Mouse (Mus musculus) gastrocnemius, postnatal 4 days (tissue): ENCODE data around the gene Teddm3. TPM values are rescaled to one million over a fixed set of nuclear protein-coding genes. Genes with fewer than 3 reads are reported as not detected.
"Not testable (repeated sequence)": the region's sequence is repeated elsewhere in the genome, so short reads cannot be mapped to it uniquely, and the experiment has no call there.

Experiments
- DNase-seq, 2 experiments: peaks; one replicate each; pipeline ENCODE4 v3.0.0; 2021 to 2022; ENCODE audit warnings: low spot score in 2 of 2, mixed read lengths in 2 of 2
- total RNA-seq, 2 experiments: library from RNA; stranded (reverse); gene quantifications; 2 replicates each; pipeline ENCODE4 v1.2.3; 2021

Gene Teddm3
- total RNA-seq, 2 experiments from 2014 or later, result not detected

- DNase-seq, result no peak
These were observed 2.0 kb downstream of the Teddm3 start for GRCm38 (mm10) chr16:21151564-21152361.

DNA sequence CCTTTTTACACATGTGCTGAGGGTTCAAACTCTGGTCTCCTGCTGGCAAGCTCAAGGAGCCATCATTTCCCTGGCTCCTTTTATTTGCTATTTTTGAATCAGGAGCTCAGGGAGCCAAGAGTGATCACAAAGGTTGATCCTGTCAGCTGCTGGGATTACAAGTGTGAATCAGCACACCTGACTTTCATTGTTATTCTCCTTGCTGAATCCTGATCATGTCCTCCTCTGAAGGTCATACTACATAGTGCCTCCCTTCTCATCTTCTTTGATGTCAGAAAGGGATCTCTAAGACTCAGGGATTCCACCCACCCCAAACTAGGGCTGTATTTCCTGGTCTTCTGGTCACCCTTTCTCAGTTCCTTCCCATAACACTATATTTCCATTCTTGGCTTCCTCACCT is 3.9 kb downstream of the Teddm3 start:
- DNase-seq, result no peak

DNA sequence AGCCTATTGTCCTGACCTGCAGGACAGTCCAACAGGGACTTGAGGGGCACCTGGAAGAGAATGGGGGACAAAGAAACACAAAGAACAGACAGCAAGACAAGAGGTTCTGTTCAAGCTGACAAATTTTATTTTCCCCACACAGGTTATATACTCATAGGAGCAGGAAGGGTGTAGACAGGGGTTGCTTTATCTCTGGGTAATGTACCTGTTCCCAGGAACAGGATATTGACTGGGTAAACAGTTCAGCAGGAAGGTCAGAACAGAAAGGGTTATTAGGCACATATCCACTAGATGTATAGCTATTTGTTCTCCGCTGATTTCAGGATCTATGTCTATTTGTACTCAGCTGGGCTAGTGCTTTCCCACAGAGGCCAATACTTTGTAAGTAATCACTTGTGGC is 5.3 kb downstream of the Teddm3 start:
- not testable (repeated sequence) for DNase-seq

DNA sequence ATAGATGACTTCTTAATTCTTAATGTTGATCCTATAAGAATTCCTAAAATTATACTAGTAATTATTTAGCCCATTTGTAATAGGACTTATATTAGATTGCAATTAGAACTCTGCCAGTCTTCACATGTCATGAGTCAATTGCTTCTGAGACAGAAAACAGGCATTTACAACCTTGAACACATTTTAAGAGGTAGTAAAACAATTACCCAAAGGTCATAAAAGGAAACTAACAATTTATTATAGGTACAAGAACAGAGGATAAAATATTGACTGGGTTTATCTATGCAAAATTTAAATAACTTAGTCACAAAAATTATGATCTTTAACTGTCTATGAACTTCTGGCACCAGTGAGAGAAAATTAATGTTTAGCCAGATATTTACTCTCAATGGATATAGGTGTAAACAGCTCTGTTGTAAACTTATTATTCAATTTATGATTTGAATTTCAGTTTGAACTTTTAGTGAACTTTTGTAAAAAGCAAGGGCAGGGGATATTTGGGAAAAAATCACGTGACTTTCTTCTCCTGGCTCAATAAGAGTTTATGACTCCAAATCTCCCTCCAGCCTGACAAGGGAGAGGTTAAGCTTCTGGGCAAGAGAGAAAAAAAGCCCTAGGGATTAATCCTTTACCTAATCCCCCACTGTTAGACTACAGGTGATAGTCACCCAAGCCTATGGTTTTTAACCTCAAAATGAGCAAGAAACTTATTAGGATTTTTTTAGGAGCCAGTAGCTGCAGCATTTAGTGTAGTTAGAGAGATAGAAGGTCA is 17.3 kb downstream of the Teddm3 start:
- DNase-seq, result no peak

GRCm38 (mm10) chr16:21127666-21128065 is 26.1 kb downstream of the Teddm3 start:
- peak in 1 of 2 experiments; percentile 15 for DNase-seq

- not testable (repeated sequence) for DNase-seq
These were observed 31.0 kb downstream of the Teddm3 start for GRCm38 (mm10) chr16:21122776-21123175.

GRCm38 (mm10) chr16:21116078-21116477 is 37.7 kb downstream of the Teddm3 start:
- no peak for DNase-seq

- no peak for DNase-seq
These were observed 44.3 kb downstream of the Teddm3 start for GRCm38 (mm10) chr16:21109473-21109872.

Other genes with a start within 250 kb of the Teddm3 start
- 10 to 100 TPM; 22.4 to 23.4 TPM for gene Ephb3, start 50.8 kb upstream of the Teddm3 start, total RNA-seq